Comparison of ENCODE assay signal across 12 mouse cellular contexts in the genomic region with DNA sequence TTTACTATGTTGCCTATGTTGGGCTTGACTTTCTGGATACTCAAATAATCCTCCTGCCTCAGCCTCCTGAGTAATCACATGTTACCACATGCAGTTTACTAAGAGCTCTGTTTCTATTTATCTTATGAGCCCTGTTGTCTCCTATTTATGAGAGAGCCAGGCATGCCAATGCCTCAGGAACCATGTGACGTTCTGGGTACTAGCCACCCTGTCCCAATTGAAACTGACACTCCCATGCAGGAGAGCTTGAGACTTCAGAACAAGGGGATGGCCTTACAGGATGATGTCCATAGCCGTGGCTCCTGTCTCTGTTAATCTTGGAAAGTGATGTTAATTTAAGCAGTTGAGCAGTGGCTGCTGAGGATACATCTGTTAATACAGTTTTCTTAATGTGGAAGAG.
"Had no signal": no experiment of that assay in that cellular context is flagged by ENCODE, and none has a peak within 500 bp of the region (broad histone marks: within the 10 kb centered on the region; RNA-seq: fewer than 3 reads in every experiment).

No protein-coding gene starts in this region.

- H3K4me3 ChIP-seq: layer of hippocampus, adult 2 months; limb, embryonic 13.5 days; midbrain, embryonic 12.5 days; stomach, embryonic 15.5 days had no signal

- H3K9ac ChIP-seq: limb, embryonic 13.5 days; liver, embryonic 14.5 days; midbrain, embryonic 12.5 days; stomach, embryonic 15.5 days had no signal

- H3K4me2 ChIP-seq: limb, embryonic 13.5 days; midbrain, embryonic 12.5 days; stomach, embryonic 15.5 days had no signal

- H3K9me3 ChIP-seq: limb, embryonic 13.5 days; midbrain, embryonic 12.5 days; stomach, embryonic 15.5 days had no signal

- ATAC-seq: midbrain, embryonic 16.5 days had no signal

- H3K36me3 ChIP-seq: limb, embryonic 13.5 days; midbrain, embryonic 12.5 days; stomach, embryonic 15.5 days had no signal

- H3K27ac ChIP-seq: layer of hippocampus, adult 2 months; limb, embryonic 13.5 days; liver, embryonic 14.5 days; midbrain, embryonic 12.5 days; stomach, embryonic 15.5 days had no signal

- DNase-seq: kidney, postnatal 4 days; left cerebral cortex, postnatal 4 days; lung, adult 18-20 months; right cerebral cortex, postnatal 14 days; thymus, adult 2 months; thymus, postnatal 25 days had no signal

- H3K27me3 ChIP-seq: limb, embryonic 13.5 days; midbrain, embryonic 12.5 days; stomach, embryonic 15.5 days had no signal
